Mouse (Mus musculus) kidney, embryonic 16.5 days (tissue): ENCODE results near the gene Haus3. TPM values are rescaled to one million over a fixed set of nuclear protein-coding genes. Genes with fewer than 3 reads are reported as not detected.
A peak's percentile ranks its signal among the peaks of the same experiment; 100 is the strongest.

Source experiments
- ATAC-seq: fragments of 200-750 bp; cut with Nextera tagmentation; 2 replicates; pipeline ENCODE4 v1.8.0; 2017; ENCODE audit warnings: moderate TSS enrichment; ENCODE audit not compliant: low FRiP score, low TSS enrichment
- H3K27ac ChIP-seq: fragments of 300-500 bp; sonication (generic); 2 replicates; pipeline ENCODE4 v1.5.1; 2014; ENCODE audit warnings: low read length
- H3K27me3 ChIP-seq: fragments of 300-500 bp; sonication (generic); 2 replicates; pipeline ENCODE4 v1.6.1; 2014; ENCODE audit warnings: low read length, control low read depth, mixed read lengths; ENCODE audit not compliant: insufficient read depth
- H3K36me3 ChIP-seq: fragments of 300-500 bp; sonication (generic); 2 replicates; pipeline ENCODE4 v1.6.1; 2014; ENCODE audit warnings: low read length, control low read depth, mixed read lengths; ENCODE audit not compliant: insufficient read depth
- H3K4me1 ChIP-seq: fragments of 300-500 bp; sonication (generic); 2 replicates; pipeline ENCODE4 v1.6.1; 2014; ENCODE audit warnings: low read length, control low read depth, mixed read lengths; ENCODE audit not compliant: insufficient read depth
- H3K4me2 ChIP-seq: fragments of 300-500 bp; sonication (generic); replicated peaks from 2 replicates; pipeline ENCODE4 v1.6.1; 2014; ENCODE audit warnings: low read depth, low read length
- H3K4me3 ChIP-seq: fragments of 300-500 bp; sonication (generic); 2 replicates; pipeline ENCODE4 v1.5.1; 2014; ENCODE audit warnings: mild to moderate bottlenecking, low read length
- H3K9ac ChIP-seq: fragments of 300-500 bp; sonication (generic); replicated peaks from 2 replicates; pipeline ENCODE4 v1.6.1; 2014; ENCODE audit warnings: low read length
- H3K9me3 ChIP-seq: fragments of 300-500 bp; sonication (generic); 2 replicates; pipeline ENCODE4 v1.6.1; 2016; ENCODE audit warnings: low read length, control low read depth
- WGBS: fragments of 180-500 bp; shearing (Covaris S2); extraction: QIAGEN DNeasy Blood & Tissue Kit; methylation state at CpG from one replicate; pipeline ENCODE4 v1.1.7; 2014; 5-methylcytosine and 5-hydroxymethylcytosine counted together
- polyA plus RNA-seq: library from polyadenylated mRNA; unstranded; fragments of >200 nt; fragmentation: Nextera tagmentation; extraction: Ambion mirVana; gene quantifications from 2 replicates; pipeline ENCODE4 v1.2.1, GENCODE M21; 2015

Haus3 gene
- polyA plus RNA-seq, 1 experiment from 2014 or later = 33.7 TPM

DNA sequence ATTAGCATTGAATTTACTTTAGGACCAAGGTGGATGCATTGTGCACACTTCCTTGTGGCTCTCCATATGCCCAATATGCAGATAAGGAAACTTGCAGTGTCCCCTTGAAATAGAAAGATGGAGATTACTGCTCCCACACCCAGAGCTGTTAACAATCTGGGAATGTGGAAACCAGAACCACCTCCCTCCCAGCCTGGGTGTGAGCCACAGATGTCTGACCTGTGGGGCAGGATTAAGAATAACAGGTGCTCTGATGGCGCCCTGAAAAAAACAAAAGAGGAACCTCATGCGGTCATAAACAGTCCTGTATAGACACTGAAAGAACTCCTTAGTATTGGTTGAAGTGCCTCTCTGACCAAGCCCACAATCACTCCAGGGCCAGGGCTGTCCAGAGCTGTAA lies 19.5 kb upstream of the Haus3 start:
- no peak overlapping the region for H3K27ac ChIP-seq
- peak overlapping the region; percentile 81; the same call in 1 of the 2 replicates for H3K9ac ChIP-seq
- no peaks in the 10 kb centered on the region for H3K9me3 ChIP-seq
- ATAC-seq = no peak
- H3K36me3 ChIP-seq = peaks cover 3% of the 10 kb centered on the region
- peak overlapping the region; percentile 94 for H3K4me3 ChIP-seq
- H3K4me2 ChIP-seq = peak overlapping the region; percentile 74
- H3K4me1 ChIP-seq = peaks cover 38% of the 10 kb centered on the region
- 63% methylated on average over 2 of the region's 2 CpGs for WGBS
- H3K27me3 ChIP-seq = no peaks in the 10 kb centered on the region

DNA sequence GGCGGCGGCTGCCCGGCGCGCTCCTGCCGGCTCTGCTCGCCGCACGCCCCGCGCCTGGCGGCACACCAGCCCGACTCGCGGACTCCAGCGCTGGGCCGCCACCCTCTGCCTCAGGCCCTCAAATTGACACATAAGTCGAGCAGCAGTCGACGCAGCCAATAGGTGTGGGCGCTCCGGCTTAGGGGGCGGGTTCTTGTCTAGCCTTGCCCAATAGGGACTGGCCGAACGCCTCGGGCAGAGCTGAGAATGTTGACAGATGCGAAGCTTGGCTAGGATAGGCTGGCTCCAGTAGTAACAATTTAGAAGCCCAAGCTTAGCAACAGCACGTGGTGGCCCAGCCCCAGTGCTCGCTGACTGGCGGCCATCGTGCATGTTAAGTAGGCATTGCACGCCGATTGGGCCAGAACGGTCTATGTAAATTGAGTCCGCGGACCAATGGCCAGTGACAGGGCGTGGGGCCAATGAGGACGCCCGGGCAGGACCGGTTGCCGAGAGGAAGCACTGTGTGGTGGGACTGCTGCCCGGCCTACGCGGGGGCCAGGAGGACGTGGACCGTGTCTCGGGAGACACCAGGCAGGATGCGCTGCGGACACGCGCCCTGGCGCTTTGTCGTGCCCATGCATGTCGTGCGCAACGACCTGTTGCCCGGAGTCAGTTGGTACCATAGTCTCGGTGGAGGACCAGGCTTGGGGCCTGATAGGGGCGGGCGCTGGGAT lies 18.4 kb upstream of the Haus3 start, which contains the start of gene Mxd4:
TSS of gene Mxd4 (minus strand) at position 120 of the 716 bp plus-strand sequence.
- peak; percentile 99 for ATAC-seq
- H3K4me3 ChIP-seq = peak within 1 kb of the TSS; percentile 94
- peak within 1 kb of the TSS; percentile 85 for H3K4me2 ChIP-seq
- peak within 1 kb of the TSS; percentile 93 for H3K27ac ChIP-seq
- peaks cover 4% of the 10 kb centered on the region for H3K36me3 ChIP-seq
- H3K9ac ChIP-seq = peak within 1 kb of the TSS; percentile 85
- no peaks in the 10 kb centered on the region for H3K9me3 ChIP-seq
- under 1% methylated on average over 59 of the region's 60 CpGs for whole genome bisulfite sequencing
- H3K4me1 ChIP-seq = peaks cover 43% of the 10 kb centered on the region
- no peaks in the 10 kb centered on the region for H3K27me3 ChIP-seq

DNA sequence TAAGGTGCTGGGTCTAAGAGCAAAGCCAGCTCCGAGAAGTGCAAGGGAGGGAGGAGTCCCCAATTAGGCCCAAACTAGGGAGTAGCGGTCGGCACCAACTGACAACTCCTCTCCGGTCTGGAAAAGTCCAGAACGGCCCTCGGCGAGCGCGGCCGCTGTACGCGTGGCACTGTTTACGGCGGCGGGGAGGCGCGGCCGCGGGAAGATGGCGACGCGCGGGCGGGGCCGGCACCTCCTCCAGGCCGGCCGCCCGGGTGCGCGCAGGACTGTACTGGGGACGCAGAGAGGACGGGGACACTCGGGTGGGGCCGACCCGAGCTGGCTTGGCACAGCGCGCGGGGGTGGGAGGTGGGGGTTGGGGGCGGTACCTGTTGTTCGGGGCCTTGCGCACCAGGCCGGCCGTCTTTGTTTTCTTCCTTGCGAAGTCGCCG lies 17.6 kb upstream of the Haus3 start:
- Histone ChIP-seq H3K27me3 (no peaks in the 10 kb centered on the region), H3K27ac (peak overlapping the region; percentile 93), H3K4me3 (peak overlapping the region; percentile 94), H3K36me3 (peaks cover 4% of the 10 kb centered on the region), H3K4me2 (peak overlapping the region; percentile 85), H3K4me1 (peaks cover 43% of the 10 kb centered on the region), H3K9me3 (no peaks in the 10 kb centered on the region), H3K9ac (peak overlapping the region; percentile 85)
- ATAC-seq = peak; percentile 24
- WGBS = 0% methylated on average over 40 of the region's 46 CpGs

DNA sequence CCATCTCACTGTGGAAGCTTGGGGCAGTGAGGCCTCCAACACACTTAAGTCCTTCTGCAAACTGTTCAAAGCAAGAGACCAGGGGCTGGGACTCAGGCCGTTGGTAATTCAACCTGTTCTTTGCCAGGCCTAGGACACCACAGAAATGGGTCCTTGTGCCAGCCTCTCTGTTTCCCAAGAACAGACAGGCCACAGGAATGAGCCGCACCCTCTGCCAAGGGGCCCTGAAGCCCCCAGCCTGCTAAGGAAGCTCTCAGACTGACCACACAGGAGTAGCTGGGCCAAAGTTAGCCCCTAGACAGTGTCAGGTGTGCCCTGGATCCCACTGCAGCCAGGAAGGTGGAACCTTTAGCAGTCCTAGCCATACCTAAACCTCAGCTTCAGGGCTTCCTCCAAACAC lies 17.1 kb upstream of the Haus3 start:
- WGBS = 51% methylated on average over 2 of the region's 2 CpGs
- no peaks in the 10 kb centered on the region for H3K9me3 ChIP-seq
- peak overlapping the region; percentile 94 for H3K4me3 ChIP-seq
- H3K4me2 ChIP-seq = peak overlapping the region; percentile 85
- peak overlapping the region; percentile 85 for H3K9ac ChIP-seq
- no peaks in the 10 kb centered on the region for H3K27me3 ChIP-seq
- no peak for ATAC-seq
- peaks cover 4% of the 10 kb centered on the region for H3K36me3 ChIP-seq
- H3K4me1 ChIP-seq = peaks cover 43% of the 10 kb centered on the region
- peak overlapping the region; percentile 93 for H3K27ac ChIP-seq

DNA sequence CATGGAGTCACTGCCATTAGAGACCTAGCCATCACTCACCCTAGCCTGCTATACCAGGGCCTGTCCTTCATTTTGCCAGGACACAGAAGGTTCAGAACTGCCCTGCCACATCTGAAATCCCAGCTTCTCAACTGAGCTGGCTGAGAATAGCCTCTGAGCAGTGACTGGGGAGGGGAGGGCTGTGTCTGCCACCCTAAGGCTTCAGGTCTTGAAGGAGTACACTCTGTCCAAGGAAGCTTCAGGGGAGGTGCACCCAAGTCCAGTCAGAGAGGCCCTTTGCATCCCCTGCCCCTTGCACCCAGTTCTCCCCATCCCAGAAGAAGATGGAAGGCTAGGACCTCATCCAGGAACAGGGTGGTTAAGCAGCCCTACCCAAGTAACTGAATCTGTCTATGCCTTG lies 16.5 kb upstream of the Haus3 start:
- no peak for ATAC-seq
- H3K4me2 ChIP-seq = peak overlapping the region; percentile 85
- H3K36me3 ChIP-seq = peaks cover 4% of the 10 kb centered on the region
- peaks cover 43% of the 10 kb centered on the region for H3K4me1 ChIP-seq
- H3K4me3 ChIP-seq = peak overlapping the region; percentile 94
- no peaks in the 10 kb centered on the region for H3K9me3 ChIP-seq
- peak overlapping the region; percentile 85 for H3K9ac ChIP-seq
- no peaks in the 10 kb centered on the region for H3K27me3 ChIP-seq
- H3K27ac ChIP-seq = no peak overlapping the region

DNA sequence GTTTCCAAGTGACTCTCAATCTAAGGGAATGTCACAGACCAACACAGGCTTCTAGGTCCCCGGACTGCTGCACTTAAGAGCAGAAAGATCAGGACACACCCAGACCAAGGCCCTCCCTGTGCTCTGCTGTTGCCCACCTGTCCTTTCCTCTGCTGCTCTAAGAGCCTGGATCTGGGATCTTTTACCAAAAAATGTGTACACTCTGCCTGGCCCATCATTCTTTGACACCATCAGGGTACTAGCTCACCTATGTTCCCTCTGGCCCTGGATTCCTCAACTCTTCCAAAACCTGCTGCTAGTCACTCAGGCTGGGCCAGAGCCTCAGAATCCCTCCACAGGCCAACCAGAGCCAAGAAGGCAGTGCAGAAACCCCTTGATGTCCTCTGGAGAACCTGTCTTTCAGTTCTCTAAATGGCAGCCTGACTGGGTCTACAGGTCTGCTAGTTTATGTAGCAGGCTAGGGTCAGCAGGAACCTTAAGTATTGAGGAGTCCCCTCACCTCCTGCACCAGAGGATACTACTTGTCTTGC lies 15.8 kb upstream of the Haus3 start:
- peak overlapping the region; percentile 28 for H3K4me2 ChIP-seq
- H3K27me3 ChIP-seq = no peaks in the 10 kb centered on the region
- no peak for ATAC-seq
- no peak overlapping the region for H3K4me3 ChIP-seq
- no peaks in the 10 kb centered on the region for H3K9me3 ChIP-seq
- H3K9ac ChIP-seq = 0 out of 2 replicates have a peak overlapping the region, but pooled peaks have one; percentile 9
- 78% methylated on average over 1 of the region's 1 CpGs for WGBS
- H3K27ac ChIP-seq = no peak overlapping the region
- peaks cover 7% of the 10 kb centered on the region for H3K36me3 ChIP-seq
- peaks cover 43% of the 10 kb centered on the region for H3K4me1 ChIP-seq

DNA sequence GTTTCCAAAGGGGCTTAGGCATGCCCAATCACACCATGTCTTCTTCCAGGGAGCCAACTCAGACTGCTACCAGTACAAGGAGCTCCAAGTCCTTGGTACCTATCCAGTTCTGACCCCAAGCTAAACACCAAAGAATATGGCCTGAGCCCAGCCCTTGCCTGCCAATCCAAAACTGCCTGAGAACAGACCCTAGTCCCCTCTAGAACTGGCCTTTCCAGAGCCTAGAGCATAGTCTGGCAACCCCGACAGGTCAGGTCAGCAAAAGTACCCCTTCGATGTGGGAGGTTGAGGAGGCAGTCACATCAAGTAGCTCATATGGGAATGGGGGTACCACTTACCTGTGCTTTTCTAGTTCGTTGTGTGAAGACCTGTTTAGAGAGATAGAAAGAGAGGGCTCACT lies 14.6 kb upstream of the Haus3 start:
- H3K27me3 ChIP-seq = no peaks in the 10 kb centered on the region
- no peak overlapping the region for H3K4me3 ChIP-seq
- WGBS = 90% methylated on average over 3 of the region's 3 CpGs
- H3K9me3 ChIP-seq = no peaks in the 10 kb centered on the region
- no peak overlapping the region for H3K27ac ChIP-seq
- H3K36me3 ChIP-seq = peaks cover 18% of the 10 kb centered on the region
- no peak for ATAC-seq
- H3K4me2 ChIP-seq = no peak overlapping the region
- peaks cover 40% of the 10 kb centered on the region for H3K4me1 ChIP-seq
- H3K9ac ChIP-seq = no peak overlapping the region

DNA sequence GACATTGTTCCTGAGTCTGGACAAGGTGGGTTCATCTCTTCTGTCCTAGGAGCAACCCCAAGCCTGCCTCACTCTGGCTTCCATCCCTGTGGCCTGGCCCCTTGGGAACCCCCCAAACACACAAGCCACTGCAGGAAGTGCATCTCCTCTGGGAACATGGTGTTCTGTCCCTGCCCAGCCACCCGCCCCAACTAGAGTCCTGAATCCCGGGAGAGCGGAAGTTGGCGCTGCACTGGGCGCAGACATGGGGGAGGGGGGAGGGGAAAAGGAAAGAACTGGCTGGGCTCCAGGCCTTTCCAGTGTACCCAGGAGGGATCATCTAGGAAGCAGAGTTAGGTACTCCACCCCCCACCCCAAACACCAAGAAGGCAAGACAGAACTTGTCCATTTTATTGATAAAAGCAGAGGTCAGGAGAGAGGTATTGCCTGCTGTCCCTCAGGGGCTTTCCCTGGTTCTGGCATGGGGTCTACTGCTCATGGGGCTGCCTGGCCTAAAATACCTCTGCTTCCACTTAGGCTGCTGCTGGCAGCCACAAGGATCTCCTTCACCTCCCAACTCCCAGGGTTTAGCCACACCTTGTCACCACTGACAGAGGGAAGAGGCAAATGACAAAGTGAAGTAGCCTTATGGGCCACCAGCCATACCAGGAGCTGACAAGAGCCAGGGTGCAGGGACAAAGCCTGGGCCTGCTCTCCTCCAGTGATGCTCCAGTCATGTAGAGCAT lies 14.0 kb upstream of the Haus3 start:
- Histone ChIP-seq H3K4me2 (no peak overlapping the region), H3K9ac (peak overlapping the region; percentile 31; the same call in 1 of the 2 replicates), H3K4me3 (no peak overlapping the region), H3K4me1 (peaks cover 34% of the 10 kb centered on the region), H3K9me3 (no peaks in the 10 kb centered on the region), H3K27me3 (no peaks in the 10 kb centered on the region), H3K36me3 (peaks cover 24% of the 10 kb centered on the region), H3K27ac (no peak overlapping the region)
- WGBS = 74% methylated on average over 5 of the region's 5 CpGs
- ATAC-seq = no peak

DNA sequence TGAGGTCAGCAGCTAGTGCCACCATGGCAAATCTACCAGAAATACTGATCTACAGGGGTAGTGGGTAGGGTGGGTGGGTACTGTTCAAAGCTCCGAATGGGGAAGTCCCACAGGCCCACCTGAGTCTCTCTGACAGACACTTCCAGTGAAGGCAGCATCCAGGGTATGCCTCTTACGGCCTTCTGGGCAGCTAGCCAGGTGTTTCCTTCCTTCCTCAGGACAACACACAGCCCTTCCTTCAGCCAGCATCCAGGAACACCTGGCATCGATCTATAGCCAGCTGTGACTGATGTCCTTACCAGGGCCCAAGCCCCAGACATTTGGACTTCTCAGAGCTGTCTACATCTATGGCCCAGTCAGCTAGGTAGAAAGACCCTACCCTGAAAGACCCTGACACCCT lies 13.2 kb upstream of the Haus3 start:
- peaks cover 32% of the 10 kb centered on the region for H3K36me3 ChIP-seq
- peaks cover 33% of the 10 kb centered on the region for H3K4me1 ChIP-seq
- no peaks in the 10 kb centered on the region for H3K9me3 ChIP-seq
- no peak overlapping the region for H3K4me3 ChIP-seq
- H3K9ac ChIP-seq = no peak overlapping the region
- no peak overlapping the region for H3K27ac ChIP-seq
- 68% methylated on average over 3 of the region's 3 CpGs for WGBS
- H3K27me3 ChIP-seq = no peaks in the 10 kb centered on the region
- no peak for ATAC-seq
- no peak overlapping the region for H3K4me2 ChIP-seq

DNA sequence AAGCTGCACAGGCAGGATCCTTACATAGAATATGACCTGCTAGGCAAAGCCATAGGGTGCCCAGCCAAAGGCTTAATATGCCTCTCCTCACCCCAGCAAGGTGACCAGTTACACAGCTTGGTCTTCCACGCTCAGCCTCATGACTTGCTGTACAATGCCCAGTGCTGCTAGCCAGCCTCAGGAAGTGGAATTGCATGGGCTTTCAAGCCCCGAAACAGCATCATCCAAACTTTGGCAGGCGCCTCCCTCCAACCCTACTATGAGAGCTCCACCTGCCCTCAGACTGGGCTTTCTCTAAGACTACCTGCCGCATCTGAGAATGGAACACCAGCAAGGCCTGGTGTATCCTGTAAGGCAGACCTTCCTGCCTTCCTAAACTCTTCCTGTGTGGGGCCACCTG lies 8.5 kb upstream of the Haus3 start:
- 95% methylated on average over 4 of the region's 4 CpGs for WGBS
- Histone ChIP-seq H3K36me3 (peaks cover 55% of the 10 kb centered on the region), H3K27me3 (no peaks in the 10 kb centered on the region), H3K9me3 (no peaks in the 10 kb centered on the region), H3K9ac (no peak overlapping the region), H3K4me1 (no peaks in the 10 kb centered on the region), H3K4me3 (no peak overlapping the region), H3K4me2 (no peak overlapping the region), H3K27ac (no peak overlapping the region)
- no peak for ATAC-seq
